Mouse (Mus musculus) forebrain, embryonic 11.5 days (tissue): ENCODE measurements around the gene Gm12184. TPM values are rescaled to one million over a fixed set of nuclear protein-coding genes. Genes with fewer than 3 reads are reported as not detected.

Source experiments
- ATAC-seq: fragments of 200-750 bp; cut with Nextera tagmentation; replicated peaks from 2 replicates; pipeline ENCODE4 v1.8.0; 2017; ENCODE audit warnings: moderate TSS enrichment; ENCODE audit not compliant: low FRiP score
- DNase-seq: peaks from one replicate; pipeline ENCODE4 v3.0.0-alpha.2; 2017; ENCODE audit warnings: low spot score
- H3K27ac ChIP-seq: fragments of 300-500 bp; sonication (generic); 2 replicates; pipeline ENCODE4 v1.5.1; 2014; ENCODE audit warnings: low read depth, low read length
- H3K27me3 ChIP-seq: fragments of 300-500 bp; sonication (generic); 2 replicates; pipeline ENCODE4 v1.6.1; 2014; ENCODE audit warnings: mild to moderate bottlenecking, low read length, mixed read lengths; ENCODE audit not compliant: control insufficient read depth, insufficient read depth
- H3K36me3 ChIP-seq: fragments of 300-500 bp; sonication (generic); 2 replicates; pipeline ENCODE4 v1.6.1; 2014; ENCODE audit warnings: mild to moderate bottlenecking, low read length, moderate library complexity, mixed read lengths; ENCODE audit not compliant: control insufficient read depth, insufficient read depth
- H3K4me1 ChIP-seq: fragments of 300-500 bp; sonication (generic); replicated peaks from 2 replicates; pipeline ENCODE4 v1.6.1; 2014; ENCODE audit warnings: low read length, mixed read lengths; ENCODE audit not compliant: control insufficient read depth, insufficient read depth
- H3K4me2 ChIP-seq: fragments of 300-500 bp; sonication (generic); 2 replicates; pipeline ENCODE4 v1.6.1; 2014; ENCODE audit warnings: low read depth, mild to moderate bottlenecking, low read length, moderate library complexity, mixed read lengths; ENCODE audit not compliant: severe bottlenecking
- H3K4me3 ChIP-seq: fragments of 300-500 bp; sonication (generic); 2 replicates; pipeline ENCODE4 v1.5.1; 2014; ENCODE audit warnings: low read depth, low read length
- H3K9ac ChIP-seq: fragments of 300-500 bp; sonication (generic); 2 replicates; pipeline ENCODE4 v1.6.1; 2014; ENCODE audit warnings: low read length
- H3K9me3 ChIP-seq: fragments of 300-500 bp; sonication (generic); 2 replicates; pipeline ENCODE4 v1.6.1; 2016; ENCODE audit warnings: low read length, mixed read lengths; ENCODE audit not compliant: control insufficient read depth
- WGBS: fragments of 180-500 bp; shearing (Covaris S2); extraction: QIAGEN DNeasy Blood & Tissue Kit; methylation state at CpG from one replicate; pipeline ENCODE4 v1.1.7; 2014; 5-methylcytosine and 5-hydroxymethylcytosine counted together
- polyA plus RNA-seq: library from polyadenylated mRNA; unstranded; fragments of >200 nt; fragmentation: Nextera tagmentation; extraction: Ambion mirVana; gene quantifications from 2 replicates; pipeline ENCODE4 v1.2.1, GENCODE M21; 2014

Gene Gm12184
- polyA plus RNA-seq, 1 experiment from 2014 or later: 12.7 TPM

- WGBS: 86% methylated on average over 4 of the region's 4 CpGs
- no peak for DNase-seq
- Histone ChIP-seq H3K36me3 (no peaks in the 10 kb centered on the region), H3K27me3 (no peaks in the 10 kb centered on the region), H3K4me2 (no peak overlapping the region), H3K9ac (no peak overlapping the region), H3K9me3 (no peaks in the 10 kb centered on the region), H3K4me1 (no peaks in the 10 kb centered on the region), H3K27ac (no peak overlapping the region), H3K4me3 (no peak overlapping the region)
- ATAC-seq: no peak
These were observed 44.2 kb downstream of the Gm12184 start for GRCm38 (mm10) chr11:48782243-48782642.

DNA sequence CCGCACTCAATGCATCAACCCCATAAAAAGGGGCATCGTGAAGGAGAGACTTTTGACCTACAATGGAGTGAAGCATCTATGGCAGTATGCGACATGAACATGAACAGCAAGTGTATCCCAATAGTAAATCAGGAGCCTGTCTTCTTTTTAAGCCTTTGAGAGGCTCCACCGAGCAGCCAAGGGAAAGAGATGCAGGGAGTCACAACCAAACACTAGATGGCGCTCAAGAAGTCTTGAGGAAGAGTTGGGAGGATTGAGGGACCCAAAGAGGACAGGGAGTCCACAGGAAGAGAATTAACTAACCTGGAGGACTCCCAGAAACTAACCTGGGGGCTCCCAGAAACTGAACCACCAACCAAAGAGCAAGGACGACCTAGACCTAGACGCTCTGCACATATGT lies 47.0 kb downstream of the Gm12184 start:
- WGBS: 36% methylated on average over 7 of the region's 7 CpGs
- H3K36me3 ChIP-seq: no peaks in the 10 kb centered on the region
- H3K4me1 ChIP-seq: no peaks in the 10 kb centered on the region
- ATAC-seq: no peak
- DNase-seq: no peak
- no peak overlapping the region for H3K4me3 ChIP-seq
- no peak overlapping the region for H3K4me2 ChIP-seq
- no peak overlapping the region for H3K27ac ChIP-seq
- no peaks in the 10 kb centered on the region for H3K9me3 ChIP-seq
- no peaks in the 10 kb centered on the region for H3K27me3 ChIP-seq
- no peak overlapping the region for H3K9ac ChIP-seq

GRCm38 (mm10) chr11:48777303-48777702 lies 49.2 kb downstream of the Gm12184 start:
- ATAC-seq: no peak
- DNase-seq: no peak
- H3K9ac ChIP-seq: no peak overlapping the region
- H3K9me3 ChIP-seq: no peaks in the 10 kb centered on the region
- H3K27ac ChIP-seq: no peak overlapping the region
- H3K4me1 ChIP-seq: no peaks in the 10 kb centered on the region
- no peaks in the 10 kb centered on the region for H3K27me3 ChIP-seq
- 94% methylated on average over 9 of the region's 9 CpGs for WGBS
- H3K36me3 ChIP-seq: no peaks in the 10 kb centered on the region
- no peak overlapping the region for H3K4me2 ChIP-seq
- H3K4me3 ChIP-seq: no peak overlapping the region

DNA sequence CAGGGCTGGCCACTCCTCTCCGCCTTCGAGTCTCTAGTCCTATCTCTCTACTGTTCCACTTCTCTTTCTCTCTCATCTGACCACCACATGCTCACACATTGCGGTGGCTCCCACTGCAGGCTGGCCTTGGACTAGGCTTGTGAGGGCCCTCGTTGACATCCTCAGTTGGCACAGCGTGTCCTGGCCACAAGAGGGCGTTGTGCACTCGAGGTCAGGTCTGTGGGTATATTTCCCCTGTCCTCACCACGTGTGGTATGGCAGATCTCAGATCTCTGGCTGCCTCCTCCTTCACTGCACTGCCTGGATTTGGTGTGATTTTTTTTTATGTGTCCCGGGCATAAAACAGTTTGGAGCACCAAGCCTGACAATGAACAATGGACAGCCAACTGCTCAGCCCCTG lies 49.8 kb downstream of the Gm12184 start:
- no peaks in the 10 kb centered on the region for H3K27me3 ChIP-seq
- no peak overlapping the region for H3K4me3 ChIP-seq
- no peaks in the 10 kb centered on the region for H3K4me1 ChIP-seq
- no peaks in the 10 kb centered on the region for H3K9me3 ChIP-seq
- WGBS: 50% methylated on average over 9 of the region's 9 CpGs
- DNase-seq (no peak), ATAC-seq (0 out of 2 replicates have a peak, but pooled peaks have one; percentile 8)
- H3K36me3 ChIP-seq: no peaks in the 10 kb centered on the region
- H3K4me2 ChIP-seq: no peak overlapping the region
- no peak overlapping the region for H3K9ac ChIP-seq
- no peak overlapping the region for H3K27ac ChIP-seq

GRCm38 (mm10) chr11:48775483-48775882 lies 51.0 kb downstream of the Gm12184 start:
- no peaks in the 10 kb centered on the region for H3K36me3 ChIP-seq
- no peak overlapping the region for H3K4me3 ChIP-seq
- H3K9ac ChIP-seq: no peak overlapping the region
- no peaks in the 10 kb centered on the region for H3K27me3 ChIP-seq
- H3K27ac ChIP-seq: no peak overlapping the region
- H3K4me2 ChIP-seq: no peak overlapping the region
- no peaks in the 10 kb centered on the region for H3K4me1 ChIP-seq
- H3K9me3 ChIP-seq: no peaks in the 10 kb centered on the region
- DNase-seq (peak; percentile 67), ATAC-seq (no peak)
- WGBS: 4% methylated on average over 7 of the region's 7 CpGs

Other genes with a start within 250 kb of the Gm12184 start
- gene Rack1, start 26.3 kb downstream of the Gm12184 start, polyA plus RNA-seq: 648 and 653 TPM in 2 replicates
- 4.5 and 5.6 TPM in 2 replicates for gene Trim41, start 9.3 kb downstream of the Gm12184 start, polyA plus RNA-seq
- gene Trim7, start 515 bp downstream of the Gm12184 start, polyA plus RNA-seq: 0.51 and 2.1 TPM in 2 replicates
- gene Irgm1, start 45.0 kb upstream of the Gm12184 start, polyA plus RNA-seq: 1.5 TPM in 2 replicates
- gene Gm5431, start 75.6 kb upstream of the Gm12184 start, polyA plus RNA-seq: 0.24 TPM in 1 of 2 replicates, not detected in the other
- gene Psme2b, start 119.5 kb upstream of the Gm12184 start, polyA plus RNA-seq: 1.2 and 1.9 TPM in 2 replicates
- not detected in 2 replicates for gene Olfr56, start 152.2 kb upstream of the Gm12184 start, polyA plus RNA-seq
- 0.20 TPM in 1 of 2 replicates, not detected in the other for gene 9930111J21Rik1, start 152.7 kb upstream of the Gm12184 start, polyA plus RNA-seq
- not detected in 2 replicates for gene Gm12185, start 165.6 kb upstream of the Gm12184 start, polyA plus RNA-seq
- not detected in 2 replicates for gene Tgtp1, start 167.5 kb upstream of the Gm12184 start, polyA plus RNA-seq
- gene 9930111J21Rik2, start 224.6 kb upstream of the Gm12184 start, polyA plus RNA-seq: 0.04 and 0.07 TPM in 2 replicates
- not detected in 2 replicates for gene Tgtp2, start 237.6 kb upstream of the Gm12184 start, polyA plus RNA-seq
- gene Ifi47, start 249.9 kb upstream of the Gm12184 start, polyA plus RNA-seq: 0.63 and 1.1 TPM in 2 replicates